Mouse (Mus musculus) olfactory bulb, adult 2 months (tissue): ENCODE data around the gene Fem1b.

ENCODE experiments used
- CTCF ChIP-seq: fragments of 200-500 bp; IDR thresholded peaks from 2 replicates; pipeline ENCODE4 v1.5.1; 2012; ENCODE audit warnings: low read depth, mild to moderate bottlenecking, low read length, moderate library complexity; ENCODE audit not compliant: insufficient read depth
- POLR2A ChIP-seq: fragments of 200-500 bp; IDR thresholded peaks from 2 replicates; pipeline ENCODE4 v1.6.1; 2012; ENCODE audit warnings: mild to moderate bottlenecking, low read depth, low read length, moderate library complexity; ENCODE audit not compliant: insufficient read depth

- no peak for TF ChIP-seq POLR2A
- TF ChIP-seq CTCF = no peak
Measured at GRCm38 (mm10) chr9:62857216-62857615, 45.5 kb upstream of the Fem1b start.
